Mouse (Mus musculus): Measurements from ENCODE around the gene Atxn7l2. TPM values are rescaled to one million over a fixed set of nuclear protein-coding genes. Genes with fewer than 3 reads are reported as not detected.

Gene Atxn7l2
- polyA plus RNA-seq, 1 experiment from 2014 or later: 21.1 TPM

DNA sequence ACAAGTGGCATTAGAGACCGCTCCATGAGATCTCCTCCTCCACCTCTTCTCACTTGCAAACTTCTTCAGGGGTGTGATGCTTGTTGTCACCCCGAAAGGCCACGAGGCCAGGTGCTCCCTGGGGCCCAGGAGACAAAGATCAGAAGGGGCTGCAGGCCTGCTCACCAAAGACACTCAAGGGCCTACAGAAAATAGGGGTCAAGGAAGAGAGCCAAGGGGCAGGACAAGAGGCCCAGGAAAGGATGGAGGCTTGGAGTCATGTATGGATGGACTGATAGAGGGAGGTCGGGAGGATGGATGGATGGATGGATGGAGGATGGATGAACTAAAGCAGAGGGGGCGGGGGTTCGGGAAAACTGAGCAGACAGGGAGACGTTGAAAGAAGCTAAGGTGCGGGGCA lies 1.2 kb downstream of the Atxn7l2 start:
- Histone ChIP-seq H3K27me3 (ENCODE audit: control insufficient read depth, insufficient read depth, low read length) (no peaks in the 10 kb centered on the region), H3K36me3 (replicated peaks; ENCODE audit: control insufficient read depth, insufficient read depth) (peaks cover 40% of the 10 kb centered on the region), H3K9ac (peak overlapping the region; percentile 87), H3K4me3 (replicated peaks; ENCODE audit: low read length) (peak overlapping the region; percentile 65), H3K4me1 (replicated peaks; ENCODE audit: control insufficient read depth, insufficient read depth, low read length) (peaks cover 24% of the 10 kb centered on the region), H3K9me3 (ENCODE audit: control insufficient read depth, low read length) (no peaks in the 10 kb centered on the region), H3K4me2 (replicated peaks) (peak overlapping the region; percentile 90), H3K27ac (peak overlapping the region; percentile 99)
- DNase-seq (ENCODE audit: low spot score) (no peak), ATAC-seq (ENCODE audit: low FRiP score) (peak; percentile 1; the same call in 1 of the 2 replicates)
- 8% methylated on average over 8 of the region's 8 CpGs for WGBS

DNA sequence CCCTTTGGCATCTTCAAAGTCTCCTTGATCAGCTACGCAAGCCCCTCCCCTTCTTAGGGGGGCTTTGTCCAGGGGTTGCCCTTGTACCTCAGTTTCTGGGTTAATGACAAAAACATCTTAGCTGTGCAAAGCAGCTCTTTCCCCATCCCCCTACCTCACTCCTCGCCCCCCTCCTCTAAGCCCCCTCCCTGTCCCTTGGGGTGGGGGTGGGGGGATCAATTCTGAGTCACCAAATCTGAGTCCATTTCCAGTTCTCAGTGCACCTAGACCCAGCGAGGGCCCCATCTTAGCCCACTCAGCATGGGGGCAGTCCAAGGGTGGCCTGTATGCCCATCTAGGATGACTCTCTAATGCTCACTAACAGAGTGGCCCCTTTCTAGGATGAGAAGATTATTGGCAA lies 1.7 kb downstream of the Atxn7l2 start:
- Histone ChIP-seq H3K36me3 (replicated peaks; ENCODE audit: control insufficient read depth, insufficient read depth) (peaks cover 45% of the 10 kb centered on the region), H3K4me3 (replicated peaks; ENCODE audit: low read length) (peak overlapping the region; percentile 65), H3K4me1 (replicated peaks; ENCODE audit: control insufficient read depth, insufficient read depth, low read length) (peaks cover 24% of the 10 kb centered on the region), H3K27me3 (ENCODE audit: control insufficient read depth, insufficient read depth, low read length) (no peaks in the 10 kb centered on the region), H3K9me3 (ENCODE audit: control insufficient read depth, low read length) (no peaks in the 10 kb centered on the region), H3K9ac (peak overlapping the region; percentile 87), H3K4me2 (replicated peaks) (peak overlapping the region; percentile 90), H3K27ac (peak overlapping the region; percentile 99)
- WGBS: 46% methylated on average over 3 of the region's 3 CpGs
- DNase-seq (ENCODE audit: low spot score): no peak
- ATAC-seq (ENCODE audit: low FRiP score): no peak

DNA sequence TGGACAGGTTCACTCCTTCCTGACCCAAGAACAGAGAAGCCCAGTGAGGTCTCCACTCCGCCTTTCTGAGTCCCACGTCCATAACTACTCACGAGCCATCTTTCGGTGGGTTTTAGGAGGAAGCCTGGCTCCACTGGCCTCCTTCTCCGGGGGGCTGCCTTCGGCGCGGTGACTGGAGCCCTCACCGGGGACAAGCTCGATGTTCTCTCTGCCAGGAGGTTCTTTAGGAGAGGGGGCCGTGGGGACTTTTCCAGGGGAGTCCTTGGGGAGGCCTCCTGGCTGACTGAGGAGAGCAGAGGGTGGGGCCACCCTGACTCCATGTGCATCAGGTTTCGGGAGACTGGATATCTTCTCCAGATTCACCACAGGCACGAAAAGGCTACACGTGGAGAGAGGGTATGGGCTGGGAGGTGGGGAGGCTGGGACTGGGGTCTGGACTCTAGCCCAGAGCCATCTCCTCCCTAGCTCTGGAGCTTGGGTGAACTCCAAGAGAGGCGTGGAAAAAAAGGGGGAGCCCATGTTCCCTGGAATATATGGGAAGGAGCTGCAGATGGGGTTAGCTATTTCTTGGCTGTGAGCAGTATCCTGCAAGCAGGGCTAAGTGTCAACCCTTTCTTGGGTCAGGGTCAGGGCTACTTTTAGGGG lies 3.9 kb downstream of the Atxn7l2 start:
- H3K36me3 ChIP-seq (replicated peaks; ENCODE audit: control insufficient read depth, insufficient read depth): peaks cover 64% of the 10 kb centered on the region
- DNase-seq (ENCODE audit: low spot score): no peak
- H3K4me1 ChIP-seq (replicated peaks; ENCODE audit: control insufficient read depth, insufficient read depth, low read length): peaks cover 15% of the 10 kb centered on the region
- no peaks in the 10 kb centered on the region for H3K9me3 ChIP-seq (ENCODE audit: control insufficient read depth, low read length)
- no peaks in the 10 kb centered on the region for H3K27me3 ChIP-seq (ENCODE audit: control insufficient read depth, insufficient read depth, low read length)
- no peak overlapping the region for H3K27ac ChIP-seq
- ATAC-seq (ENCODE audit: low FRiP score): no peak
- no peak overlapping the region for H3K4me2 ChIP-seq (replicated peaks)
- no peak overlapping the region for H3K9ac ChIP-seq
- WGBS: 84% methylated on average over 15 of the region's 15 CpGs
- no peak overlapping the region for H3K4me3 ChIP-seq (replicated peaks; ENCODE audit: low read length)

DNA sequence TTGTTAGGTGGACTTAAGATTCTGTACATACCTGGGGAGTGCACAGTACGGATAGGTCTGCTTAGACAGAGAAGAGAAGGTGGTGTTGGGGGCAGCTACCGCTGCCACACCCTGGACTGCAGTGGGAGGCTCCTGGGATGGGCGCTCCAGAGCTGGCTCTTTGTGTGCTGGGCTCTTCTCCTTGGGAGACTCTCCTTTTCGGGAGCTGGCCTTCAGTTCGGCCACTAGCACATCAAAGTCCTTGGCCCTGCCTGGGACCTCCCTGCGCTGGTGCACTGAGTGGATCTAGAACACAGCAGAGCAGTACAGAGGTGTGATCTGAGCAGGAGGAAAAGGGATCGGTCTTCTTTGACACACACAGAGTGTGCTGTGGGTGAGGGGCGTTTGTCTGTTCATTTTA lies 5.1 kb downstream of the Atxn7l2 start:
- no peak for DNase-seq (ENCODE audit: low spot score)
- H3K27ac ChIP-seq: no peak overlapping the region
- 93% methylated on average over 8 of the region's 8 CpGs for WGBS
- no peaks in the 10 kb centered on the region for H3K9me3 ChIP-seq (ENCODE audit: control insufficient read depth, low read length)
- no peak for ATAC-seq (ENCODE audit: low FRiP score)
- H3K4me3 ChIP-seq (replicated peaks; ENCODE audit: low read length): no peak overlapping the region
- H3K36me3 ChIP-seq (replicated peaks; ENCODE audit: control insufficient read depth, insufficient read depth): peaks cover 66% of the 10 kb centered on the region
- H3K9ac ChIP-seq: no peak overlapping the region
- peaks cover 20% of the 10 kb centered on the region for H3K4me1 ChIP-seq (replicated peaks; ENCODE audit: control insufficient read depth, insufficient read depth, low read length)
- no peaks in the 10 kb centered on the region for H3K27me3 ChIP-seq (ENCODE audit: control insufficient read depth, insufficient read depth, low read length)
- H3K4me2 ChIP-seq (replicated peaks): no peak overlapping the region

DNA sequence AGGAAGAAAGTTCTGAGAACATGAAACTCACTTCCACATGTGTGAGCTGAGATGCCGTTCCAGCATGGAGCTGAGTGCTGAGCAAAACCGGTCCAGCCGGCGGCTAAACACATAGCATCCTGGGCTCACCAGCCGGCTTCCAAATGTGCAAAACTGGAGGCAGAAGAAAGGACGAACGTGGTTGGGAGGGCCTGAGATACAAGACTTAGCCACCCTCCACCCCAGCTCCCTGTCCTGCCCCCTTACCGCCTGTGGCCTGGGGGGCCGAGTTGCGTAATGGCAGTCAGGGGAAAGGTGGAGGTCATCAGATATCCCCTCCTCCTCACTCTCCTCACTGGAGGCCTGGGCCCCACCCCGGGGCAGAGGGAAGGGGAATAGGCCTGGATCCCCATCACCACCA lies 6.3 kb downstream of the Atxn7l2 start:
- no peaks in the 10 kb centered on the region for H3K27me3 ChIP-seq (ENCODE audit: control insufficient read depth, insufficient read depth, low read length)
- no peak overlapping the region for H3K4me2 ChIP-seq (replicated peaks)
- WGBS: 86% methylated on average over 11 of the region's 11 CpGs
- peaks cover 66% of the 10 kb centered on the region for H3K36me3 ChIP-seq (replicated peaks; ENCODE audit: control insufficient read depth, insufficient read depth)
- peaks cover 24% of the 10 kb centered on the region for H3K4me1 ChIP-seq (replicated peaks; ENCODE audit: control insufficient read depth, insufficient read depth, low read length)
- no peak overlapping the region for H3K4me3 ChIP-seq (replicated peaks; ENCODE audit: low read length)
- no peak for ATAC-seq (ENCODE audit: low FRiP score)
- H3K9ac ChIP-seq: no peak overlapping the region
- no peaks in the 10 kb centered on the region for H3K9me3 ChIP-seq (ENCODE audit: control insufficient read depth, low read length)
- DNase-seq (ENCODE audit: low spot score): no peak
- no peak overlapping the region for H3K27ac ChIP-seq

DNA sequence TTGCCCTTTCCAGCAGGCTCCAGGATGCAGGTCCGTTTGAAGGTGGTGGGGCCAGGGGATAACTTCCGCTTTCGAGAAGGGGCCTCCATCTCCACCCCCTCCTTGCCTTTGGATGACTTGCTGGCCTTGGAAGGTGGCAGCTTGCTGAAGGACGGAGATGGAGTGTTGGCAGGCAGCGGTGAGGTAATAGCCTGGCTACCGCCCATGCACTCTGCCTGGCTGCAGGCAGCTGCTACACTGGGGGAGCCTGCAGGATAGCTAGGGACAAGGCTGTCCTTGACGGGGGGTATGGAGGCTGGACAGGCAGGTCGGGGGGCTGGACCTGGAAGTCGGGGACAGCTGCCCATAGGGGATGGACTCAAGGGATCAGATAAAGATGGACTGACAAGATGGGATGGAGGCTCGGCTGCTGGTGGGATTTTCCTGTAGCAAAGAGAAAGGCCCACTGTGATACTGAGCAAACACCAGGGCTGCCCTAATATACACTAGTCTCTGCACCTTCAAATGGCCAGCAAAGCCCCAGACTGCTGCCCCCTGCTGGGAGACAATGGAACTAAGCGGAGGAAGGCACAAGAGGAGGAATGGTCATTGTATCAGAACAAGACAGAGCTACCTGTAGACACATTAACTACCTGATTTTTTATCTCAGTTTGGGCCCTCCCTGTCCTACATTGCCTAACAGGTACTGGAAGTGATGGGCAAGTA lies 7.0 kb downstream of the Atxn7l2 start:
- WGBS: 85% methylated on average over 11 of the region's 11 CpGs
- DNase-seq (ENCODE audit: low spot score) (peak; percentile 77), ATAC-seq (ENCODE audit: low FRiP score) (no peak)
- peaks cover 73% of the 10 kb centered on the region for H3K36me3 ChIP-seq (replicated peaks; ENCODE audit: control insufficient read depth, insufficient read depth)
- H3K4me3 ChIP-seq (replicated peaks; ENCODE audit: low read length): no peak overlapping the region
- no peaks in the 10 kb centered on the region for H3K9me3 ChIP-seq (ENCODE audit: control insufficient read depth, low read length)
- peaks cover 17% of the 10 kb centered on the region for H3K4me1 ChIP-seq (replicated peaks; ENCODE audit: control insufficient read depth, insufficient read depth, low read length)
- no peak overlapping the region for H3K27ac ChIP-seq
- no peaks in the 10 kb centered on the region for H3K27me3 ChIP-seq (ENCODE audit: control insufficient read depth, insufficient read depth, low read length)
- H3K4me2 ChIP-seq (replicated peaks): no peak overlapping the region
- no peak overlapping the region for H3K9ac ChIP-seq

DNA sequence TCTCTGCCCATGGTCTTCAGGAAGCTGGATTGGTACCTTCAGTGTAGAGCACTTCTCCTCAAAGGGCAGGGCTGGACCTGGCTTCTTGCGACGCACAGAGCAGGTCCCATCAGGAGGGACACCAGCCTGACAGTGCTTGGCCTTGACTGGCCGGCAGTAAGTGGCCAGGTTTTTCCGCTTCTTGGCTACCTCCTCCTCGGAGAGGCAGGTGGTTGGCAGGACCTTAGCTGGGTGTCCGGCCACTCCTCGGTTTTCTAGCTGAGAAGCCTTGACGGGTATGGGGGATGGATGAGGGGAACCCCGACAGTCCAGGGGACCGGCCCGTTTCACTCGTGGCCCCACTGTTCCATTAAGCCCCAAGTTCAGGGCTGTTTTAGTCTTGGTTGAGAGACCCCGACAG lies 7.5 kb downstream of the Atxn7l2 start:
- 95% methylated on average over 13 of the region's 13 CpGs for WGBS
- Histone ChIP-seq H3K4me2 (replicated peaks) (no peak overlapping the region), H3K27me3 (ENCODE audit: control insufficient read depth, insufficient read depth, low read length) (no peaks in the 10 kb centered on the region), H3K27ac (no peak overlapping the region), H3K4me3 (replicated peaks; ENCODE audit: low read length) (no peak overlapping the region), H3K36me3 (replicated peaks; ENCODE audit: control insufficient read depth, insufficient read depth) (peaks cover 72% of the 10 kb centered on the region), H3K9me3 (ENCODE audit: control insufficient read depth, low read length) (no peaks in the 10 kb centered on the region), H3K4me1 (replicated peaks; ENCODE audit: control insufficient read depth, insufficient read depth, low read length) (peaks cover 11% of the 10 kb centered on the region), H3K9ac (no peak overlapping the region)
- ATAC-seq (ENCODE audit: low FRiP score) (no peak), DNase-seq (ENCODE audit: low spot score) (no peak)

DNA sequence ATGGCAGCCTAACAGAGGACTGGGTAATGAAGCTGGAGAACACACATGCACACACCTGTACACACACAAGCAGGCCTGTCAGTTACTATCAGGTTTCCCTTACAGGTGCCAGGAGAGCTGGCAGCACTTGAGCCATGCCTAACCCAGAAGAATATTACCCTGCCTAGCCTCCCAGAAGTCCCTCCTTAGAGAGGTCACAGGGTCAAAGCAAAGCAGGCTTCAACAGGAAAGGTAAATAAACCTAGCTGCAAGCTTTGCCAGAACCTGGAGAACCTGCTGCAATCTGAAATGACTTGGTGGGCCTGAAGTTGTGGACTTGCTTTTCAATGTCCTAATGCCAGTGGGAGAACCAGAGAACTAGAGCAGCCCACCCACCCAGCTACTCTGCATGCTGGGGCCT lies 8.2 kb downstream of the Atxn7l2 start:
- Histone ChIP-seq H3K27ac (no peak overlapping the region), H3K36me3 (replicated peaks; ENCODE audit: control insufficient read depth, insufficient read depth) (peaks cover 65% of the 10 kb centered on the region)
- no peak for DNase-seq (ENCODE audit: low spot score)

DNA sequence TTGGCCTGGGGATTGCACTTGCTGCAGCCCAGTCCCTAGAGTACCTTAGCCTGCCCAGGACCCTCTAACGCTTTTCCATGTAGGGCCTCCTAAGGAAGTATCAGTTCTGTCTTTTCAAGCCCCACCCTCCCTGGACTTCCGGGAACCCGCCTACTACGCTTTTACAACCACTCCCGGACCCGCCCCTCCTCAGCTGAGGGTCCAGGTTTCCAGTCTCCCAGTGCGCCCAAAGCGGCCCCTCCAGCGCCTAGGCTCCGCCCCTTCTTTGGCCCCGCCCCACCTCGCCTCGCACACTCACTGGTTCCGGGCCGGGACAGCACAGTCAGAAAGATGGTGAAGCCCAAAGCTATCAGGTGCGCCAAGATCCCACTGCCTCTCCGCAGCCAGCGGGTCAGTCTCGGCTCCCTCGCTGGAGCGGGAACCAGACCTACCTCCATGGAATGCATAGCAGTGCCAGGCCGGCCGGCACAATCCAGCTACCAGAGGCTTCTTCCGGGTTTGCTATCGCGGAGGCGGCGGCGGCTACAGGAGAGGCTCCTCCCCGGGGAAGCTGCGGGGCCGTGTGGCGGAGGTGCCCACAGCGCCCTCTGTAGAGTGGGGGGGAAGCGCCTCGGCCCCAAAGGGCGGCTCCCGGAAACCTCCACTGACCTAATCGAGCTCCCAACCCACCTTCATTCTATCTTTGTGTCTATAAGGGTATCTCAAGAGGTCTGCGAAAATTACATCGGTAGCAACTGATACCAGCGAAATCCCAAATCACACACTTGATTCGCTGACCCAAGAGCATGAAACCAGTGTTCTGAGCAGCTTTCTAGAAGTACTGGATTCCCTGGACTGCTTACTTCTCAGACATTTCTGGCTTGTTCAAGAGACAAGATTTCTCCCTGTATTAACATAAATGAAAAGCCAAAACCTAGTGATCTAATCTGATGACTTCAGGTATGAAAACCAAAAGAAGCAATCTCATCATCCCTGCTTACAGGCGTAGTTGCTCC lies 10.1 kb downstream of the Atxn7l2 start, which contains the start of gene Cyb561d1:
Gene Cyb561d1, minus strand, starts transcription at position 884 of the 995 bp plus-strand sequence.
- 3% methylated on average over 44 of the region's 44 CpGs for WGBS

More for the DNA sequence above, 8.2 kb downstream of the Atxn7l2 start:
- no peaks in the 10 kb centered on the region for H3K27me3 ChIP-seq (ENCODE audit: control insufficient read depth, insufficient read depth, low read length)
- H3K4me2 ChIP-seq (replicated peaks): no peak overlapping the region
- H3K9ac ChIP-seq: no peak overlapping the region
- ATAC-seq (ENCODE audit: low FRiP score): no peak
- H3K4me1 ChIP-seq (replicated peaks; ENCODE audit: control insufficient read depth, insufficient read depth, low read length): peaks cover 9% of the 10 kb centered on the region
- H3K9me3 ChIP-seq (ENCODE audit: control insufficient read depth, low read length): no peaks in the 10 kb centered on the region
- H3K4me3 ChIP-seq (replicated peaks; ENCODE audit: low read length): no peak overlapping the region

More for the DNA sequence above, 10.1 kb downstream of the Atxn7l2 start, which contains the start of gene Cyb561d1:
- no peaks in the 10 kb centered on the region for H3K27me3 ChIP-seq (ENCODE audit: control insufficient read depth, insufficient read depth, low read length)
- H3K4me3 ChIP-seq (replicated peaks; ENCODE audit: low read length): peak within 1 kb of the TSS; percentile 45
- H3K4me2 ChIP-seq (replicated peaks): peak within 1 kb of the TSS; percentile 60
- H3K27ac ChIP-seq: peak within 1 kb of the TSS; percentile 77
- peaks cover 46% of the 10 kb centered on the region for H3K36me3 ChIP-seq (replicated peaks; ENCODE audit: control insufficient read depth, insufficient read depth)
- peaks cover 28% of the 10 kb centered on the region for H3K4me1 ChIP-seq (replicated peaks; ENCODE audit: control insufficient read depth, insufficient read depth, low read length)
- no peaks in the 10 kb centered on the region for H3K9me3 ChIP-seq (ENCODE audit: control insufficient read depth, low read length)
- DNase-seq (ENCODE audit: low spot score) (peak; percentile 75), ATAC-seq (ENCODE audit: low FRiP score) (peak; percentile 84)
- H3K9ac ChIP-seq: peak within 1 kb of the TSS; percentile 65
